Mouse (Mus musculus): Measurements from ENCODE around the gene Frmpd2. TPM values are rescaled to one million over a fixed set of nuclear protein-coding genes. Genes with fewer than 3 reads are reported as not detected.
A peak's percentile ranks its signal among the peaks of the same experiment; 100 is the strongest.

Frmpd2 gene
- polyA plus RNA-seq, 1 experiment from 2014 or later, result 0.09 TPM

DNA sequence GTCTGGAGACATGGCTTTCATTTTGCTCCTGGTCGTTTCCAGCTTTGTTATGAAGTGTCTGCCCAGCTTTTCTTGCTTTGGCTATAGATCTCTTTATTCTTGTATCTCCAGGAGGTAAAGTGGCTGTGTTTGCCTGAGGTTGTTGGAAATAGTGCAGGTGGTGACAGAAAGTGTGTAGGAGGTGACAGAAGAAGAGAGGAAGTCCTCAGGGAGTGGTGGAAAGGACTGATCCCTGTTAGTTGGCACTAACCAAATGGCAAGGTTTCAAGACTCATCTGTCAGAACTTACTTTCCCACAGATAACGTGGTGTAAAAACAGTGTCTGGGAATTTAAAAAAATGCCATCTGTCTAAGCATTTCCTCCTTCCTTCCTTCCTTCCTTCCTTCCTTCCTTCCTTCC, 3.0 kb downstream of the Frmpd2 start:
- H3K27me3 ChIP-seq (replicated peaks; ENCODE audit: low read depth, poor library complexity, severe bottlenecking), result no peaks in the 10 kb centered on the region
- no peak overlapping the region for H3K27ac ChIP-seq (replicated peaks)
- H3K9me3 ChIP-seq, result no peaks in the 10 kb centered on the region
- peaks cover 17% of the 10 kb centered on the region for H3K4me1 ChIP-seq
- WGBS, result 75% methylated on average over 2 of the region's 2 CpGs
- H3K36me3 ChIP-seq (replicated peaks), result no peaks in the 10 kb centered on the region
- H3K4me3 ChIP-seq, result no peak overlapping the region
- DNase-seq (ENCODE audit: low spot score), result no peak

DNA sequence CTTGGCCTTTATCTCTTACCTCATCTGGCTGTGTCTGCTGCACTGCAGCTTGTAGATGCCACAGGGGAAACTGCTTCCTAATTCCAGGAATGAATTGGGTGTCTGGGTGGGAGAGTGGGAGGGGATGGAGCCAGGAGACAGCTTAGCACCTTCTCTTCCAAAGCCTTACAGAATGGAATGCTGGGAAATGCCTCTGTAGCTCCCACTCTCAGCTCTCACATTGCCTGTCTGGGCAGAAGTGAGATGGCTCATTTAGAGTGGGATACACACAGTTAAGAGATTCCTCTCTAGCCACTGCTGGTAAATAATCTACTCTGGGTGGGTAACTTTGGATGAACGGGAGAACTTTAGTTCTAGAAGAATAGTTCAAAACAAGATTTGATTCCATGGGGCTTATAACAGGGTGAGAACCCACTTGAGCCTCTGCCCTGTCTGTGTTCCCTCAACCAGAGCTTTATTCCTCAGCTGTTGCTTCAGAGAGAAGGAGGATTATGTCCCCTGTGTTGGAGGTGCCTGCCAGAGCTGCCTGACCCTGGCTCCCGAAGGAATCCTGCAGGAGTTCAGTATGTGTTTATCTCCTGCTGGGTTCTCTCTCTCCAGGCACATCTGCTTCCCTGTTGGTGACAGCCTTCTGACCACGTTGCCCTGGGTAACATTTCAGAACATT, 4.7 kb downstream of the Frmpd2 start:
- Histone ChIP-seq H3K4me3 (no peak overlapping the region), H3K4me1 (peaks cover 24% of the 10 kb centered on the region), H3K27me3 (replicated peaks; ENCODE audit: low read depth, poor library complexity, severe bottlenecking) (no peaks in the 10 kb centered on the region), H3K27ac (replicated peaks) (no peak overlapping the region), H3K9me3 (no peaks in the 10 kb centered on the region), H3K36me3 (replicated peaks) (no peaks in the 10 kb centered on the region)
- DNase-seq (ENCODE audit: low spot score), result no peak
- WGBS, result 14% methylated on average over 3 of the region's 3 CpGs

DNA sequence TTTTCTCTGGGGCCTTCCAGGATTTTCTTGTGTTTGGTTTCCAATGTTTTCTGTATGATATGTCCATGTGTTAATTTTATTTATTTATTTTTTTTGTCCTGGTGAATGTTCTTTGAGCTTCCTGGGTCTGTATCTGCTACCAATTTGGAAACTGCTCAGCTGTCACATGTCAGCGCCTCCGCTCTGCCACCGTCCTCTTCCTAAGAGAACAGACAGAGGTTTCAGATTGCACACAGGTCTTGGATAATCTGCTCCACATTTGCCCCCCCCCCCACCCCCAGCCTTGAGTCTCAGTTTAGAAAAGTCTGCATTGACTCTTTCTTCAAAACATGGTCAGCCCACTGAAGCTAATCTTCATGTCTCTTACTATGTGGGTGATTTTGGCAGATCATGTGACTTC, 10.5 kb downstream of the Frmpd2 start:
- Histone ChIP-seq H3K36me3 (replicated peaks) (no peaks in the 10 kb centered on the region), H3K27me3 (replicated peaks; ENCODE audit: low read depth, poor library complexity, severe bottlenecking) (no peaks in the 10 kb centered on the region), H3K4me1 (peaks cover 32% of the 10 kb centered on the region), H3K27ac (replicated peaks) (no peak overlapping the region), H3K9me3 (no peaks in the 10 kb centered on the region), H3K4me3 (no peak overlapping the region)
- WGBS, result 24% methylated on average over 3 of the region's 3 CpGs
- peak; percentile 59 for DNase-seq (ENCODE audit: low spot score)

DNA sequence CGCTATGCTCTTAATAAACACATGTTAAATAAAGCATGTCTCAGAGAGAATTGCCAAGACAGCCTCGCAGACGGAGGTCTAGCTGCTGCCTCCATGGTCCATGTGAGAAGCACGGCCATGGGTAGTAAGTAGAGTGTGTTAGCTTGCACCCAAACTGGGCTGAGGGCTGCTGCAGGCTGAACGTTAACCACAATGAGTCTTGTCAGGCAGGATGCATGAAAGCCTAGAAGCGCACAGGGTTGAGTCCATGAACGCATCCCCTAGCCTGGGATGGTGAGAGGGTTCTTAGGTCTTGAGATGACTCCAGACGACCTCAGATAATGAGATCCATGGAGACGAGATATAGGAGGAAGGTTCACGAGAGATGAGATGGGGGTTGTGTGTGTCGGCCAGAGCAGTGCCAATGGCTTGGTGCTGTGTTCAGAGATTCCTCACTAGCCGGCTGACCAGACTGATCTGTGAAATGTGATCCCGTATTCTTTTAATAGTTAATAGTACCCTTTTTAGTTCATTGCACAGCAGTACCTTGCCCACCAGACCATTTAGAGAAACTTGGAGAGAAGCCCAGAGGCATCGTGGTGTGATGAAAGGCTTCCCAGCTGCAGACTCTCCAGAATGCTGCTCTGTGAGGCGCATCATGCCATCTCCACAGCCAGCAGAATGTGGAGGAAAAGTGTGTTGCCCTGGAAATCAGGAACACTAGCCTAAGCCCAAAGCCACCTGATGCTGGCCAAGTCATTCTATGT, 16.5 kb downstream of the Frmpd2 start:
- no peak for DNase-seq (ENCODE audit: low spot score)
- 79% methylated on average over 15 of the region's 15 CpGs for WGBS

DNA sequence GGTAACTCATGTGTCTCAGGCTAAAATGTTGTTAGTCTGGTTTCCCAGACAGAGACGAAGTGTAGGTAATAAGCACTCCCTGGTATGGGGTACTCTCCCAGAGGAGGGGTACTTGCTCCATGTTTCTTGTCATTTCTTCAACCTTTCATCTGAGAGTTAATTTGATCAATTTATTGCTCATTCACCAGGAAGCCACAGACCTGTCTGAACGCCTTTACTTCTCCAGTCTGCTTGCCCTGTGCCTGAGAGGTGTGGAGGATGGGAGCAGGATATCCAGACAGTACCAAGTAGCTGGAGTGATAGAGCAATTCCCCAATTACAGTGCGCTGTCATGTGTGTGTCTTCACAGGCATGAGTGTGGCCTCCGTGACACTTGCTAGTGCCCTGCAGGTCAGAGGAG, 23.7 kb downstream of the Frmpd2 start:
- no peak overlapping the region for H3K27ac ChIP-seq (replicated peaks)
- H3K9me3 ChIP-seq, result no peaks in the 10 kb centered on the region
- no peak for DNase-seq (ENCODE audit: low spot score)
- H3K36me3 ChIP-seq (replicated peaks), result no peaks in the 10 kb centered on the region
- H3K4me1 ChIP-seq, result peaks cover 7% of the 10 kb centered on the region; the same call in 1 of the 2 replicates
- no peaks in the 10 kb centered on the region for H3K27me3 ChIP-seq (replicated peaks; ENCODE audit: low read depth, poor library complexity, severe bottlenecking)
- WGBS, result 67% methylated on average over 4 of the region's 4 CpGs
- H3K4me3 ChIP-seq, result no peak overlapping the region

More for the DNA sequence above, 16.5 kb downstream of the Frmpd2 start:
- no peak overlapping the region for H3K4me3 ChIP-seq
- H3K4me1 ChIP-seq, result peaks cover 19% of the 10 kb centered on the region
- H3K9me3 ChIP-seq, result no peaks in the 10 kb centered on the region
- no peaks in the 10 kb centered on the region for H3K27me3 ChIP-seq (replicated peaks; ENCODE audit: low read depth, poor library complexity, severe bottlenecking)
- H3K36me3 ChIP-seq (replicated peaks), result no peaks in the 10 kb centered on the region
- H3K27ac ChIP-seq (replicated peaks), result no peak overlapping the region

DNA sequence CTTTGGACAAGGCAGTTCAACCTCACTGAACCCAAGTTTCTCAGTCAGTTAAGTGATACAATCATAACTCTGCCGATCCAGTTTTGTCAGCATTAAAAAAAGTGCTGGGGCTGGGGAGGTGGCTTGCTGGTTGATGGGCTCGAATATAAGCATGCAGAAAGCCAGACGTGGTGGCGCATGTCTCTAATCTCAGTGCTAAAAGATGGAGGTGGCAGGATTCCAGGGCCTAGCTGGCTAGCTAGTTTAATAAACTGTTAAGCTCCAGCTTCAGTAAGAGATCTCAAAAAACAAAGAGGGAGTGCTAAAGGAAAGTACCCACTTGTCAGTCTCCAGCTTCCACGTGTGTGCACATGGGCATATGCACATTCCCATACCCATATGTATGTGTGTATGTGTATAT, 25.9 kb downstream of the Frmpd2 start:
- Histone ChIP-seq H3K4me1 (peaks cover 7% of the 10 kb centered on the region; the same call in 1 of the 2 replicates), H3K27ac (replicated peaks) (no peak overlapping the region), H3K4me3 (no peak overlapping the region), H3K36me3 (replicated peaks) (no peaks in the 10 kb centered on the region), H3K9me3 (no peaks in the 10 kb centered on the region), H3K27me3 (replicated peaks; ENCODE audit: low read depth, poor library complexity, severe bottlenecking) (no peaks in the 10 kb centered on the region)
- WGBS, result 89% methylated on average over 5 of the region's 5 CpGs
- no peak for DNase-seq (ENCODE audit: low spot score)

DNA sequence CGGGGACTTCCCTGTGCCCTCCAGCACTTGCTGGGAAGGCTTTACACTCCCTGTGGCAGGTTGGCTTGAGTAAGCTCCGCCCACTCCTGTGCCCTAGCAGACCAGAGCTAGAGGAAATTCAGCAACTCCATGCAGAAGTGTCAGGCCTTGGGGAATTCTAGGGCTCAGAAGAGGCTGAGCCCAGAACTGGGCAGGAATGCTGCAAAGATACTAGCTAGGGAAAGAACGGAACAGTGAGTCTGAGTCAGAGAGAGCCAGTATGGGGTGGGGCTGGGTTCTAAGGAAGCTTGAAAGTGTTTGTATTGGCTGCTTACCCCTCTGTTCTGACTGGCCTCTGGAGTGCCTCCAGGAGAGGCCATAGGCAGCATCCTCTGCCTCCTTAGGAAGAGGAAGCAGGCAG, 27.4 kb downstream of the Frmpd2 start:
- WGBS, result 69% methylated on average over 3 of the region's 3 CpGs
- H3K36me3 ChIP-seq (replicated peaks), result no peaks in the 10 kb centered on the region
- no peak for DNase-seq (ENCODE audit: low spot score)

DNA sequence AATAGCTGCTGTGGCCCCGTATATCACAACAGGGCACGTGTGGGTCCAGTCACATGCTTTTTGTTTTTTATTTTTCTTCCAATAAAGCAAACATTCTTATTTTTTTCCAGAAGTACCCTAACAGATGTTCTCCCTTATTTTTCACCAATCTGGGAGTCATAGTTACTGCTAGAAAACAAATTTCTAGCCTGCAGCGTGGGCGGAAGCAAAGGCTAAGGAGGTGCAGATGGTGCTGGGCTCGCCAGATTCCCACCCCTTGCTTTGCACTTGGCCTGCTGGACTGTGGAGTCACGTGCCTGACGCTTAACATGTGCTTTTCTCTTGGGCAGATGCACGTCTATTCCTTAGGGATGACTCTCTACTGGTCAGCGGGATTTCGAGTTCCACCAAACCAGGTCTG, 29.1 kb downstream of the Frmpd2 start:
- H3K27me3 ChIP-seq (replicated peaks; ENCODE audit: low read depth, poor library complexity, severe bottlenecking), result no peaks in the 10 kb centered on the region
- no peak overlapping the region for H3K27ac ChIP-seq (replicated peaks)
- H3K4me1 ChIP-seq, result no peaks in the 10 kb centered on the region
- no peaks in the 10 kb centered on the region for H3K9me3 ChIP-seq
- no peaks in the 10 kb centered on the region for H3K36me3 ChIP-seq (replicated peaks)
- H3K4me3 ChIP-seq, result no peak overlapping the region
- peak; percentile 24 for DNase-seq (ENCODE audit: low spot score)
- 70% methylated on average over 10 of the region's 10 CpGs for WGBS

More for the DNA sequence above, 27.4 kb downstream of the Frmpd2 start:
- H3K27ac ChIP-seq (replicated peaks), result no peak overlapping the region
- H3K4me1 ChIP-seq, result peaks cover 7% of the 10 kb centered on the region; the same call in 1 of the 2 replicates
- no peak overlapping the region for H3K4me3 ChIP-seq
- no peaks in the 10 kb centered on the region for H3K9me3 ChIP-seq
- no peaks in the 10 kb centered on the region for H3K27me3 ChIP-seq (replicated peaks; ENCODE audit: low read depth, poor library complexity, severe bottlenecking)

DNA sequence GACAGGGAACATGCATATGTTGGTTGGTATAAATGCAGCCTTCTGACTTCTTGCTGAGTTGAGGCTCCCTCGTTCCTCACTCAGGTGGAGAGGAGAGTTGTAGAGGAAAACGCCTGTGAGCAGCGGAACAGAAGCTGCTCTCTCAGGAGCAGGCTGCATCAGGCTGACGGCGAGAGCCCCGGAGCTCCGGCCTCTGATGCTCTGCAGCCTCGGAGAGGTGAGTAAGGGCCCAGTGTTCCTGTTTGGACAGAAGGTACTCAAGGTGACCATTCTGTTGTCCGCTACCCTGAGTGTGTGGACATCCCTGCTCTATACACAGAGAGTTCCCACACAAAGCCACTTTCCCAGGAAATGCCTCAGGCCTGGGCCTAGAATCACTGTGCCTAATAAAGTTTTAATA, 31.8 kb downstream of the Frmpd2 start:
- H3K9me3 ChIP-seq, result no peaks in the 10 kb centered on the region
- H3K27me3 ChIP-seq (replicated peaks; ENCODE audit: low read depth, poor library complexity, severe bottlenecking), result no peaks in the 10 kb centered on the region
- WGBS, result 83% methylated on average over 9 of the region's 9 CpGs
- H3K36me3 ChIP-seq (replicated peaks), result no peaks in the 10 kb centered on the region
- DNase-seq (ENCODE audit: low spot score), result no peak
- no peaks in the 10 kb centered on the region for H3K4me1 ChIP-seq
- H3K4me3 ChIP-seq, result no peak overlapping the region
- no peak overlapping the region for H3K27ac ChIP-seq (replicated peaks)

DNA sequence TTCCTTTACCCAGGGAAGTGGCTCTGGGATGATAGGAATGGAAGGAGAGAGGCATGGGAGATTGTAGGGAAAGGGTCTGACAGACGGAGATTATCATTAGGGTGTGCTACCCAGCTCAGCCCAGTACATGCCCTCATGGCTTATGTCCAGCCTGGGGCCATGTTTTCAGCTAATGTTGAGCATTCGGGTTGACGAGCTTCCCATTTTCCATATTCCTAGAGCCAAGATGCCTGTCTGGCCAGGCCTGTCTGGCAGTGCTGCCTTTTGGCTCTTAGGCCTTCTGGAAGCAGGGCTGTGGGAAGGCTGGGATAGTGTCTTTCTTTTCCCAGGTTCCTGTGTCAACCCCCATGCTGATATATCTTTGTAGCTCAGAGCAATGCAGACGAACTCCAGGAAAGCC, 35.2 kb downstream of the Frmpd2 start:
- Histone ChIP-seq H3K4me1 (no peaks in the 10 kb centered on the region), H3K36me3 (replicated peaks) (no peaks in the 10 kb centered on the region), H3K4me3 (no peak overlapping the region), H3K27me3 (replicated peaks; ENCODE audit: low read depth, poor library complexity, severe bottlenecking) (no peaks in the 10 kb centered on the region), H3K27ac (replicated peaks) (no peak overlapping the region), H3K9me3 (no peaks in the 10 kb centered on the region)
- no peak for DNase-seq (ENCODE audit: low spot score)
- 70% methylated on average over 4 of the region's 4 CpGs for WGBS

DNA sequence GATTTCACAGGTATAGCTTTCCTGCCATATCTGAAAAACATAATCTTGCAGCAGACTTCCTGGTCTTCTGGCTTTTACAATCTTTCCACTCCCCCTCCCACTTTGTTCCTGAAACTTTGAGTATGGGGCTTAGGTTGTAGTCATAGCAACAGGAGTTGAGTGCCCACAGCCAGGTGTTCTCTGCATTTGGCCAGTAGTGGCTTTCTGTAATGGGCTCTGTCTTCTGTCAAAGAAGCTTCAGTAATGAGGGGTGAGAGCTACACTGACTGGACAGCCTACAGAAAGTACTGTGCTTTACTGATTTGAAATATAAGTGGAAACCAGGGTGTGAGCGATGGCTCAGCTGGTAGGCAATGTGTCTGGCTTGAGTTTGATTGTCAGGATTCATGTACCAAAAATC, 37.2 kb downstream of the Frmpd2 start:
- no peak overlapping the region for H3K4me3 ChIP-seq
- WGBS, result 95% methylated on average over 1 of the region's 1 CpGs
- H3K27ac ChIP-seq (replicated peaks), result no peak overlapping the region
- no peaks in the 10 kb centered on the region for H3K4me1 ChIP-seq
- H3K9me3 ChIP-seq, result no peaks in the 10 kb centered on the region
- no peaks in the 10 kb centered on the region for H3K36me3 ChIP-seq (replicated peaks)
- H3K27me3 ChIP-seq (replicated peaks; ENCODE audit: low read depth, poor library complexity, severe bottlenecking), result no peaks in the 10 kb centered on the region
- no peak for DNase-seq (ENCODE audit: low spot score)

DNA sequence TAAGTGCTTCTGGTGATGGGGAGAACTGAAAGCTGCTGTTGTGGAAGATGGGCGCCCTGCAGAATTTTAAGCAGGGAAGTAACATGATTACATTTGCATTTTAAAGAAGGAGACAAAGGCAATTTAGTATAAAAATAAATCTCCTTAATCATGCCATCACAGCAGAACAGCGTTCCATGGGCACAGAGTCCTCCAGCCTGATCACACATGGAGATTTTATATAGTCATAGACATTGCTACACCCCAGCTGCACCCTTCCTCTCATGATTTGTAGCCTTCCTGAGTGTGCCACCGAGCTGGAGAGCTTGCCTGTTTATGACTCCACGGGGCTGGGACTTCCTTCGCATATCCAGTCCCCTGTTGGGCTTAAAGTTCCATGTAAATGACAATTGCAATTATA, 42.4 kb downstream of the Frmpd2 start:
- Histone ChIP-seq H3K27me3 (replicated peaks; ENCODE audit: low read depth, poor library complexity, severe bottlenecking) (no peaks in the 10 kb centered on the region), H3K4me3 (no peak overlapping the region), H3K9me3 (no peaks in the 10 kb centered on the region), H3K27ac (replicated peaks) (no peak overlapping the region), H3K36me3 (replicated peaks) (no peaks in the 10 kb centered on the region), H3K4me1 (no peaks in the 10 kb centered on the region)
- DNase-seq (ENCODE audit: low spot score), result no peak
- WGBS, result 78% methylated on average over 5 of the region's 5 CpGs

DNA sequence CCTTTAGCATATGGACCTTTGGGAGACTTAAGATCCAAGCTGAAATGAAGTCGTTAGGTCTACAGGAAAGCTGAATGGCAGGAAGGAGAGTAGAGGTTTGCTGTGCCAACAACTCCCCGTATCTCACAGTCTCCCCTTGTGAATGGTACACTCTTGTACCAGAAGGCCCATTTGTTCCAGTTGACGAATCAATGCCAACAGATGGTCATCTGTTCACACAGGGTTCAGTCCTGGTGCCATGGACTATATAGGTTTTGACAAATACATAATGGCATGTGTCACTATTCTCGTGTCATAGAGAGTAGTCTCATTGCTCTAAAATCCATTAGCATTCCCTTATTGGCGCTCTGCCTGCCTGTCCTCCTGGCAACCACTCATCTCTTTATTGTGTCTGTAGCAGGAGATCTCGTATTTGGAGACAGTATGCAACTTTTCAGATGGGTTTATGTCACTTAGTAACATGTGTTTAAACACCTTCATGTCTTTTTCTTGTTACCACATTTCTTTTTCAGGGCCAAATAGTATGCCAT, 43.3 kb downstream of the Frmpd2 start:
- no peak for DNase-seq (ENCODE audit: low spot score)
- Histone ChIP-seq H3K36me3 (replicated peaks) (no peaks in the 10 kb centered on the region), H3K4me1 (no peaks in the 10 kb centered on the region), H3K27me3 (replicated peaks; ENCODE audit: low read depth, poor library complexity, severe bottlenecking) (no peaks in the 10 kb centered on the region), H3K4me3 (no peak overlapping the region), H3K9me3 (no peaks in the 10 kb centered on the region), H3K27ac (replicated peaks) (no peak overlapping the region)
- WGBS, result 84% methylated on average over 6 of the region's 6 CpGs
